Mouse (Mus musculus) ZHBTc4 (cell line): ENCODE data around the gene Rfc4.

ENCODE experiments used
- DNase-seq: peaks from one replicate; pipeline ENCODE4 v3.0.0-alpha.2; 2011; ENCODE audit warnings: low read depth, low spot score

Gene Rfc4

DNA sequence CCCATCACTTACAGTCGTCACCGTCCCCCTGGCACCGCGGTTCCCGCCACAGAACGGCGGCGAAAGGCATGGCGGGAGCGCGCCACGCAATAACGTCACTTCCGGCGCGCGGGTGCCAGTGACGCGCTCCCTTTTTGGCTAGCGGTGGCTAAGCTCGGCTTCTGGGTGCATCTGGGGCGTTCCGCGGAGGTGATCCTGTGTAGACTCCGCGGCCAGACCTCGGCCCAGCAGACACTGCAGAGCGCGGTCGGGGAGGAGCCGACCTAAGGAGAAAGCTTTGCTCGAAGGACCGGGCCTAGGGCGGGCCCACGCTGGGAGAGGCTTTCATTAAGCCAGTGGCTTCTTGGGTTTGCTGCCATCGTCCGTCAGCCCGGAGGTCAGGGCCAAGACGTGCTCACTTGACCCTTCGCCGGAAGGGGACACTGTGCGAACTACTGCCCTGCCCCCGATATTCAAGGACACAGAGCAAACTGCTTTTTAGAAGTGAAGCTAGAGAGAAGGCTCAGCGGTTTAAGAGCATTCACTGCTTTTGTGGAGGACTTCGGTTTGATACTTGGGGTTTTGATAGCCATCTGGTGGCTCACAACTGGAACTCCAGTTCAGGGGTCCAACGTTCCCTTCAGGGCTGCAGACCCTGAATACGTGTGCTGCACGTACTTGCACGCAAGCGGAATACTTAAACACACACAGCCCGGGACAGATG is at the start of gene Rfc4:
TSS of gene Rfc4 (minus strand) at position 65 of the 703 bp plus-strand sequence.
- peak; percentile 96 for DNase-seq

DNA sequence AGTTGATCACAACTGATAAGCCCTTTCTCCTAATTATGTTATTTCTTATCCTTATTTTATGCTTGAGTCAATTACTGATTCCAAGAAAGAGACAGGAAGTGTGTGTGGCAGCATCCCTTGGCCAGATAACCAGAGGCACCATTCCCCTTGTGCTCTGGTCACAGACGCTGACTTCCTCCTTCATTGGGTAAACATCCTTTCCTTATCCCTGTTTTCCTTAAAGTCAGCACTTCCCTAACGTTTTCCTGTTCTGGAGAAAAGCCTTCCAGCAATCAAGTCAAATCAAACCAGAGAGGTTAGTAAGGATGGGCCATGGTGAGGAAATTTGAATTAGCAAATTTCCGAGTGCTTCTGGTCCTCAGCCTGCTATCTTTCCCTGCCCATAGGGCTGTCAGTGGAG is 48.4 kb upstream of the Rfc4 start:
- no peak for DNase-seq

DNA sequence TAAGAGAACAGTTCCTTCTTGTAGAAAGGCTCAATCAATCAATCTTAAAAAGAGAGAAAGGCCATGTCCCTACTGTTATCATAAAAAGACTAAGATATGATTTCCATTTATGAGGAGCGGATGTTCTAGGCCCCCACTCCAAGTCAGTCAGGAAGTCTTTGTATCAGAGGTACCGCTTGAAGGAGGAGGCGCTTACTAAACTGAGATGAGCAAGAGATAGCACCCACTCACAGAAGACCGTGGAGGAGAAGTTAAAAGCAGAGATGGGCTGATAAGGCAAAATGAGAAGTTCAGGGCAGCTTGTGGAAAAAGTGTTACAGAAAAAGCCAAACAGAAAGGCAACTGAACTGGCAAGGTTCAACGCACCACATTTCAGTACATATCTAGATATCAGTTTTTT is 47.3 kb upstream of the Rfc4 start:
- no peak for DNase-seq

- DNase-seq, result no peak
These were observed 46.4 kb upstream of the Rfc4 start for GRCm38 (mm10) chr16:23173904-23174303.

- DNase-seq, result no peak
These were observed 43.3 kb upstream of the Rfc4 start for GRCm38 (mm10) chr16:23170813-23171212.

DNA sequence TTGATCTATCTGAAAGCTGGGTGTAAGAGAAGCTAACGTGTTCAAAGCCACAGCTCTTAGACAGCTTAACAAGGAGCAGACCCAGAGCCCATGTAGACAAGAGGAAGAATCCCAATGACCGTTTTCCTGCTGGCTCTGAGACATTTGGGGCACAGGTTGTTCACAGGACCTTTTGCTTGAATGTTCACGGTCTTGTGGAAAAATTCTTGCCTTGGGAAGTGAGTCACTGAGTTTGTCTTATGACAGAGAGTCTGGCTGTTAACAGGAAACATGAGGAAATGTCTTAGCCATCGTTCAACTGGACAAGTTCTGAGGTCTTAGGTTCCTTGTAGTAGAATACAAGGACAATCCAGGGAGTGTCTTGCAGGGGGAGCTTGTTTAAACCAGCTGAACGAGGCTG is 39.5 kb upstream of the Rfc4 start:
- DNase-seq, result no peak

DNA sequence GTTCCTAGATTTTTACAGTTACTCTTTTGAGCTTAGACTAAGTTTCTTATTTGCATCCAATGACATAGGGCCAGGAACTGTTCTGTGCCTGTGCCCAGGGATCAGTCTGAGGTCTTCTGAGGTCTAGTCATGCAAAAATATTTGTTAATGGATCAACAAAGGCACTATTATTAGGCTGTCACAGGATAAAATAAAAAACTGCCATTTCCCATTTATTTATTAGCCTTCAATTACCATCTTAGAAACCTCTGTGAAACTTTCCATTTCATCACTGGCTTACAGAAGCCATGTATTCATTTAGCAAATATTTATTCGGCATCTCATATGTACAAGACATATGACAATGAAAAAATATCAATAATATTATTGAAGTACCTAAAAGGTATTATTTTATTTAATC is 39.1 kb upstream of the Rfc4 start:
- DNase-seq, result no peak

DNA sequence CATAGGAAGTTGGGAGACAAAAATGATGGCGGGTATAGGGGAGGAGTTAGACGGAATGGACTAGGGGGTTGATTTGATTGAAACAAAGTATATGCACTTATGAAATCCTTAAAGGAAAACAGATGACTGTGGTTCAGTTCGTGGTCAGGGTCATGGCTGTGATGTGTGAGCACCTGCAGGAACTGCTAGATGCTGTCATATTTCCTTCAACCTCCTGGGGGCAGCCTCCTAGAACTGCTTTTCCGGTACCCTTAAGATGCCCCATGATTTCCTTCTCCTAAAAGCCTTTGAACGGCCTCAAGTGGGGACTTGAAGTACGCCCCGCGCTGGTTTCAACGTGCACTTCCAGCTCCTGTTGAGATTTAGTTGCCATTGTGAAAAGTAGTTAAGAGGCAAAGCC is 37.9 kb upstream of the Rfc4 start:
- peak; percentile 74 for DNase-seq

- DNase-seq, result peak; percentile 56
These were observed 36.9 kb upstream of the Rfc4 start for GRCm38 (mm10) chr16:23164443-23164842.

GRCm38 (mm10) chr16:23162116-23162515 is 34.6 kb upstream of the Rfc4 start:
- no peak for DNase-seq

DNA sequence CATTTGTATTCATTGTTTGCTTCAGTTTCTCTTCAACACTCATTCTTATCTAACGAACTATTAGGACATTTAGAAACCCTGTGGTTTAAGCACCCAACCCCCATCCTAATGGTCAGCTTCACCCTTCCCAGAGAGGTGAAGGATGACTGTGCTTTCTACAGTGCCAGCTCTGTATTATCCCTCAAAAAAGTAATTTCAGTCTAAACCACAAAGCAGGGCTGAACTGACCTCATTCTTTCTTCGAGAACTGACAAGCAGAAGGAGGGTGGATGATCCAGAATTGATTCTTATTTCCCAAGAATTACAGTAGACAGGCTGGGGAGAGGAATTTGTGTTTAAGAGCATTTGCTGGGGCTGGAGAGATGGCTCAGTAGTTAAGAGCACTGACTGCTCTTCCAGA is 32.2 kb upstream of the Rfc4 start:
- DNase-seq, result no peak

DNA sequence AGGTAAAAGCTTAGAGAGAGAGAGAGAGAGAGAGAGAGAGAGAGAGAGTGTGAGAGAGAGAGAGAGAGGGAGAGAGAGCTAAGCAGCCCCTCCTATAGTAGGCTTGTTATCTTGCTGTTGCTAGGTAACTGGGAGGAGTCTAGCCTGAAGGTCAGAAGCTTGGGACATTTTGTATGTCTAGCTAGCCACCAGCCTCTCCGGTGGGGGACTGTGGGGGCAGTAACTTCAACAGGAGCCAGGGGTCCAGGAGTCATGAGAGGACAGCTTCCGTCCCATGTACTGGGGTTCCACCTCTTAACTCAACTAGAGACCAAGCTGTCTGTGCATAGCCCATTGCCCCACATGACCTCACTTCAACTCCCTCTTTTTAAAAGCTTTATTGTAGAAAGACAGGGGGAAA is 31.4 kb upstream of the Rfc4 start:
- no peak for DNase-seq

DNA sequence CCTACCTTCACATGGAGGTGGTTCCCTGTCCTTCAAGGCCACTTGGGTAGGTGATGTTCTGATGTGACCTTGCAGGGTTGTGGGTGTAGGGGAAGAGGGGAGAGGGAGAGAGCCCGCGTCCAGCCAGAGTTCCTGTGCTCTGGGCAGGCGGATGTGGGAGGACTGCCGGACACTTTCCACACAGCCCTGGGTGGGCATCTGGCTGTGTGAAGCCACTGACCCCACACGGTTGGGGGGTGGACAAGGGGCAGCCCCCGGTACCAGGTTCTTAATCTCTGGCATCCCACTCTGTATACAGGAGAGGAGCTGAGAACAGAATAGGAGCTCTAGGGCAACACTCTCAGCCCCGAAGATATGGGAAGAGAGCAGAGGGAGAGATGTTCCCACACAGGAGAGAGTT is 30.8 kb upstream of the Rfc4 start:
- no peak for DNase-seq

DNA sequence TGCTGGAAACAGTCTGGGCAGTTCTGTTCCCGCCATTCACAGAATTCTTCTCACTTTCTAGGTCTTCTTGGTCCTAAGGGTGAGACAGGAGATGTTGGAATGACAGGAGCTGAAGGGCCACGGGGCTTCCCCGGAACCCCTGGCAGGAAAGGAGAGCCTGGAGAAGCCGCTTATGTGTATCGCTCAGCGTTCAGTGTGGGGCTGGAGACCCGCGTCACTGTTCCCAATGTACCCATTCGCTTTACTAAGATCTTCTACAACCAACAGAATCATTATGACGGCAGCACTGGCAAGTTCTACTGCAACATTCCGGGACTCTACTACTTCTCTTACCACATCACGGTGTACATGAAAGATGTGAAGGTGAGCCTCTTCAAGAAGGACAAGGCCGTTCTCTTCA is 29.5 kb upstream of the Rfc4 start:
- no peak for DNase-seq

- peak; percentile 54 for DNase-seq
These were observed 26.7 kb upstream of the Rfc4 start for GRCm38 (mm10) chr16:23154261-23154660.

DNA sequence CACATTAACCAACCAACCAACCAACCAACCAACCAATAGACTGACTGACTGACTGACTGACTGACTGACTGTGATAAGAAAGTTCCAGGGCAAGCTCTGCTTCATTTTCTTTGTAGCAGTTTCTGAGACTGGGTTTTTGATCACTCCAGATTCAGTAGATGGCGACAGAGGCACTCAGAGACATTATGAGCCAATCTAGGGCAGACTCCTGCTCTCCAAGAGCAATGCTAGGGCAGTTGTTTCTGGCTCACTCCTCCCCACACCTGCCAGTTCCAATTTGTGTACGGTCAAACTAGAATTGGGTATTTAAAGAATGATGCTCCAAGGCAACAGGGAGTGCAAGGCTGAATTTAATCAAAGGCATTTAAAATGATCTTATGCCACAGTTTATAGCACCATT is 23.9 kb upstream of the Rfc4 start:
- peak; percentile 35 for DNase-seq

DNA sequence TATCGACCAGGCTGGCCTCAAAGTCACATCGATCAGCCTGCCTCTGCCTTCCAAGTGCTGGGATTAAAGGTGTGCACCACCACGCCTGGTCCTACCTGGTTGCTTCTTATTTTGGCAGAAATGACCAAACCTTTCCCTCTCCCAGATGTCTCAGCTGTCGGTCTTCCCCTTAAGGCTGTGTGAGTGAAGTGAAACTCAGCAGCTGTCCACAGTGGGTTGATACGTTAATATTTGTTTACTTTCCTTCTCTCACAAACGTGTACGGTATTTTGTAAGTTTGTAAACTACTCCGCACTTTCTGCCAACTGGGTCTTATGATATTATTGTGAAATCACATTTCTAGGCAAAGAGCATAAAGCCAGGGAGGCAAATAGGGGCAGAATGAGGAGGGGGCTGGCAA is 21.9 kb upstream of the Rfc4 start:
- no peak for DNase-seq

- no peak for DNase-seq
These were observed 21.4 kb upstream of the Rfc4 start for GRCm38 (mm10) chr16:23148936-23149335.

DNA sequence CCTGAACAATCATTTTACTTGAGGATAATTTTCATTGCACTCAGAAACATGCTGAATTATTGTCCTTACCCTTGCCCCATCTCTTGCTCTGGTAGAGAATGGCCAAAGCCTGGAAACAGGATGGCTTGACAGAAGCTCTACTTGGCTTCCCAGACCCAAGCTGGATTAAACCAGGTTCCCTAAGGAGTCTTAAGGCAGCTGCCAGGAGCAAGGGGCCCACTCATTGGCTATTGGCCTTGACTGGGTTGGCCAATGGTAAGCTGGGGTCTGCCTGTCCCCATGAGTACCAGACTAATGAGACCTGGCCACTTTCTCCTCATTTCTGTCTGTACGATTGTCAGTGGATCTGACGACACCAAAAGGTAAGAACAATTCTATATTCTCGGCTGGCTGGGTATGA is 18.7 kb upstream of the Rfc4 start, which contains the start of gene Adipoq:
TSS of gene Adipoq (plus strand) at position 257 of the 400 bp plus-strand sequence.
- no peak for DNase-seq

DNA sequence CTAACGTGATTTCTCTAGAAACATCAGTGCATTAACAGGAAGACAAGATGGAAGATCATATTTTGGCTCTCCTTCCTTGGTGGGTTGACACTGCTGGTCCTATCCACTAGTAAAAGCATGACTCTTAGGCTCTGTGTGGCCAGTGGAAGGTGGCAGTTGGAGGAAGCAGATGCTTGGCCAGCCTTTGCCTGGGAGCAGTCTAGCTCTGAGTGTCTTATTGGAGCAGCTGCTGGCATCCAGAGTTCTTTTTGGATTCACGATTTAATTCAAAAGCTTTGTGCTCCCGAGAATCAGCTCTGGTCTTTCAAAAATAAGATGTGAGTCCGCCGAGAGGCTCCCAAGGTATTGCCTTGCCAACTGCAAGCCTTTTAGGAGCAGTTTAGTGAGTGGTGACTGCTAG is 17.7 kb upstream of the Rfc4 start:
- no peak for DNase-seq

- no peak for DNase-seq
These were observed 16.8 kb upstream of the Rfc4 start for GRCm38 (mm10) chr16:23144326-23144725.

DNA sequence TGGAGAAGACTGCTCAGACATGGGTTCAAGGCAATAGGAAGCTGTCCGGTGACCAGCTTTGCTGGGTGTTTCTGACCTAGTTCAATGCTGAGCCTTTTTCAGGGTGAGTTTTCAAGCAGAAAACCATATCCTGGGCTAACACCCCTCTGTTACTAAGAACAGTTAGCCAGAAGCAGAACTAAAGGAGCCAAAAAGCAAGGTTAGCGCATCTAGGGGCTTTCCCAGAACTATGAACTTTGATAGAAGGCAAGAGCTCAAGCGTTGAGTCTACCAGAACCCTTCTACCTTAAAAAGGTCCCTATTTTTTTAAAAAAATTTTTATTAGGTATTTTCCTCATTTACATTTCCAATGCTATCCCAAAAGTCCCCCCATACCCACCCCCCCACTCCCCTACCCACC is 13.4 kb upstream of the Rfc4 start:
- no peak for DNase-seq

DNA sequence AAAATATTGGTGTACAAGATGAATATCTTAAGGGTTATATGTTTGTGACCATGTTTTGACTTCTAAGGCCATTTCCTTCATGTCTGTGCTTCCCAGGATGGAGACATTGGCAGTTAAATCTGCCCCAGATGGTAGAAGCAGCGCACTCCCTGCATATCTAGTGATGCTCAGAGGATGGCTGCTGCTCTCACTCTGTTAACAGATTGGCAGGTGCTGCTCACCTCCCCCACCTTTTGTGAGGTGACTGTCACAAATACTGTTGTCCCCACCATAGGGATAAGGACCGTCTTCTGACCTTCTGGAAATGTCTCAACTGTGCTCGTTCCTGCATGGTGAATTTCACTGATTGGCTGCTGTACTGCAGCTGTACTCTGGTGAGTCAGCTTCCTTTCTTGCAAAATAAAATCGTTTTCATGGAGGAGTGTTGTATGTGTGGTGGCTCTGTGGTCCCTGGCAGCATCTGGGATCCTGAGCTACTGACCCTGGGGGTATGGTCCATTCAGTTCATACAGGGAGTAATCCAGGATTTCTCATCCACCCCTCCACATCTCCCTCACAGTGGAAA is 9.0 kb upstream of the Rfc4 start:
- no peak for DNase-seq
